Mouse (Mus musculus): ENCODE results near the gene Ubap1.

The Ubap1 gene

DNA sequence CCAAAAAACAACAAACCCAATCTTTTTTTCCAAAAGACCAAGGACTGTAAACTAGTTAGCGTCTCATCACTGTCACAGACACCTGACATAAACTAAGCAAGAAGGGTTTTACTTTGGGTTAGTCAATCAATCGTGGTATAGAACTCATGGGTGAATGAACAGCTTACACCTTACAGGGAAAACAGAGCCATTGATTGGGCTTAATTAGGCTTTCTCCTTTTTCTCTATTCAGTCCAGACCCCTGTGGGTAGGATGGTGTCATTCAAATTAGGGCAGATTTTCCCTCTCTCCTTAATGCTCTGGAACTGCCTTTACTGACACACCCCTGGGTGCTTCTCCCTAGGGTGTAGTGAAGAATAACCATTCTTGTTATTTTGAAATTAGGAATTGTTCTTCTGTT lies 8.4 kb downstream of the Ubap1 start:
- DNase-seq (ENCODE audit: low spot score), result no peak

DNA sequence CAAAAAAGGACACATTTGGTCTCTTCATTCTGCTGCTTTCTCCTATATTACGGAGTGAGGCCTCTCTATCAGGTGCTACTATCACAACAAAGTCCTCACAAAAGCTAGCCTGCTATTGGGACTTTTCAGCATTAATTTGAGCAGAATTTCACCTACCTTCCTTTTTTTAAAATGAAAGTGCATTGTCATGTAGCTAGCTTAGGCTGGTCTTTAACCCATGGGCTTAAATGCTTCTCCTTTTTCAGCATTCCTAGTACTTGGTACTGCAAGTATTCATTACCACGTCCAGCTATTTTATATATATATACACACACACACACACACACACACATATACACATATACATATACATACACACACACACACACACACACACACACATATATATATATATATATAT lies 9.9 kb downstream of the Ubap1 start:
- DNase-seq (ENCODE audit: low spot score), result no peak

DNA sequence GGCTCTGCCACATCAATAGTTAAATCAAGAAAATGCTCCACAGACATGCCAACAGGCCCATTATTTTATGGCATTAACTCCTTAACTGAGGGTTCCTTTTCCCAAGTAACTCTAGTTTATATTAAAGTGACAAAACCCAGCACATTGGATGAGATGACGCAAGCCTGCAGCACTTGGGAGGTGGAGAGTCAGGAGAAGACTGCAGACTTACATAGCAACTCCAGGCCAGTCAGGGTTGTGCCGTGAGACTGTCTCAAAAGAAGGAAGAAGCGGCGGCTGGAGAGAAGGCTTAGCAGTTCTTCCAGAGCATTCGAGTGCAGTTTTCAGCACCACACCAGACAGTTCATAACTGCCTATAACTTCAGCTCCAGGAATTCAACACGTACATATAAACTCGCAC lies 10.6 kb downstream of the Ubap1 start:
- no peak for DNase-seq (ENCODE audit: low spot score)

DNA sequence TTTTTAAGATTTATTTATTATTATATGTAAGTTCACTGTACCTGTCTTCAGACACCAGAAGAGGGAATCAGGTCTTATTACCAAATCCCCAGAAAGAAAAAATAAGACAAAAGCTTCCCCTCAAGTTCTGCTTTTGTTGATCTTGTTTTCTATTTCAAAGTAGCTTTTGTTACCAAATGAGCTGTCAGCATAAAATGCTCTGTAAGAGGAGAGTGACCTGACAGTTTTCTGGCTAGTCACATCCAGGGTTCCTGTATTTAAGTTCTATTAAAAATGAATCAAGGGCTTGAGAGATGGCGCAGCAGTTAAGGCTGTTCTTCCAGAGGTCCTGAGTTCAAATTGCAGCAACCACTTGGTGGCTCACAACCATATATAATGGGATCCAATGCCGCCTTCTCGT lies 12.3 kb downstream of the Ubap1 start:
- DNase-seq (ENCODE audit: low spot score), result no peak

DNA sequence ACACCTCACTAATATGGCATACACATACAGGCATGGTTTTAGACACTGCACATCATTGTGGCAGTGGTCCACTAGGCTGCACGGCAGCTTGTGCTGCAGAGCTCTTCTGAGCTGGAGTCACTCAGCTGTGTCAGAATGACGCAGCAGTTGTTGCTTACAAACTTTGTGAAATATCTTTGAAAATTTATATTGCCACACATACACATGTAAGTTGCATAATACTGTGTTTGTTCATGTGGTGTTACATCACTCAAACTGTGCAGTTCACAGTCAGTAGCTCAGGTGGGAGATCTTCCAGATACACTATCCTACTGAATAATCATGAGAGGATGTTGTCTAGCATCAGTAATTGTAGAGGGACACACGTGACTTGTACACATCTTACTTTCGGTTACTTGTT lies 19.4 kb downstream of the Ubap1 start:
- no peak for DNase-seq (ENCODE audit: low spot score)

DNA sequence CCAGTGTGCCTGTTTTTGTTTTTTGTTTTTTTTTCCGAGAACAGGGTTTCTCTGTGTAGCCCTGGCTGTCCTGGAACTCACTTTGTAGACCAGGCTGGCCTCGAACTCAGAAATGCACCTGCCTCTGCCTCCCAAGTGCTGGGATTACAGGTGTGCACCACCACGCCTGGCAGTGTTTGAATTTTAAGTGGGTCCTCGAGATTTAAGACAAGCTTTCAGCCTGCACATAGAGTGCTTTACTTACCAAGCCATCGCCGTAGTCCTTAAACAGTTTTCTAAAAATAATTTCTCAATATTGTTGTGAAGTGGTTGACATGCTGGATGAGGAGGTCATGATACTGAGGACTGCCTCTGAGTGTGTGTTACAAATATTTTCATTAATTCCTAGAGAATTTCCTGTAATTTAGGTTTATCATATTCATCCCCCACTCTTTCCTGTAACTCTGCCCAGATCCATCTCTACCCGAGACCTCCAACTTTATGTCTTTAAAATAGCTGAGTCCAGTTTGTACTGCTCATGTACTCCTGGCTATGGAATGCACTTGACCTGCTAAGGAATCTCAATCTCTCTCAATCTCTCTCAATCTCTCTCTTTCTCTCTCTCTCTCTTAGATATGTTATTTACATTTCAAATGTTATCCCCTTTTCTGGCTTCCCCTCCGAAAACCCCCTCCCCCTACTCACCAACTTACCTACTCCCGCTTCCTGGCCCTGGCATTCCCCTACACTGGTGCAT lies 21.1 kb downstream of the Ubap1 start:
- no peak for DNase-seq (ENCODE audit: low spot score)

DNA sequence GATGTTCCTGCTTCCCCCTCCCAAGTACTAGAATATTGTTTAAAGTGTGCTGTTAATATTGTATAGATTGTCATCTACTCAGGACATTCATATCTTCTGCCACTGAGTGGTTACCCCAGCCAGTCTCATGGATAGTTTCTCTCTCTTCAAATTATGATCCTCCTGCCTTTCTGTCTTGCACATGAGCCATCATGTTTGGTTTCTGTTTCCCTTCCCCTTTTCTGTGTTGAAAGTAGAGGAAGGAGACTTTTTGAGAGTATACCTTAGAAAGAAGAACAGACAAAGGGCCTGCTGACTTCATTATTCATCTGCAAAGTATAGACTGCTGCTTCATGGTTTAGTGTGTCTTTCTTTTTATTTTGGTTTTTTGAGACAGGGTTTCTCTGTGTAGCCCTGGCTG lies 28.8 kb downstream of the Ubap1 start:
- DNase-seq (ENCODE audit: low spot score), result no peak

DNA sequence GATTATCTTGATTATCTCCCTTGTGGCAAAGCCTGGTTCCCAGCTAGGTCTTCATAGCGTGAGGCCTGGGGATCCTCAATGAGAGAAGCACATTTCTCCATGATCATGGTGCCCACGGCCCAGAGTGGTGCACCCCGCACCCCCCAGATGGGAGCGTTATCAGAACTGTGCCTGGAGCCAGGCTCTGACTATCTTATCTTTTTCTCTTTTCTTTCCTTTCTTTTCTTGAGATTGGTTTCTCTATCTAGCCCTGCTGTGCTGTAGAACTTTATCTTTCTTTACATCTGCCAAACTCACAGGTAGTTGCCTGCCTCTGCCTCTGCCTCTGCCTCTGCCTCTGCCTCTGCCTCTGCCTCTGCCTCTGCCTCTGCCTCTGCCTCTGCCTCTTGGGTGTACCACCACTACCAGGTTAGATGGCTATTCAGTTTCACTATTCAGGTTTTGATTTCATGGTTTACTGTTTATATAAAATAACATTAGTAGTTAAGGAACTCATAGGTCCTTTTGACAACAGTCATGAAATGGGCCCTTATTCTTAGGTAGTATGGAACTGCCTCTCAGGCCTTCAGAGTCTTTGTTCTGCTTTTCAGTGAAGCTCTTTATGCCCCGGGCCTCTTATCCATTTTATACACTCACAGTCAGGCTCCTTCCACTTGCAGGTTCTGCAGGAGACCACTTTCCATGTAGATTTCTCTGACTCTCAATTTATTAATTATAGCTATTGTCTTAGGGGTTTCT lies 32.6 kb downstream of the Ubap1 start:
- DNase-seq (ENCODE audit: low spot score), result no peak

DNA sequence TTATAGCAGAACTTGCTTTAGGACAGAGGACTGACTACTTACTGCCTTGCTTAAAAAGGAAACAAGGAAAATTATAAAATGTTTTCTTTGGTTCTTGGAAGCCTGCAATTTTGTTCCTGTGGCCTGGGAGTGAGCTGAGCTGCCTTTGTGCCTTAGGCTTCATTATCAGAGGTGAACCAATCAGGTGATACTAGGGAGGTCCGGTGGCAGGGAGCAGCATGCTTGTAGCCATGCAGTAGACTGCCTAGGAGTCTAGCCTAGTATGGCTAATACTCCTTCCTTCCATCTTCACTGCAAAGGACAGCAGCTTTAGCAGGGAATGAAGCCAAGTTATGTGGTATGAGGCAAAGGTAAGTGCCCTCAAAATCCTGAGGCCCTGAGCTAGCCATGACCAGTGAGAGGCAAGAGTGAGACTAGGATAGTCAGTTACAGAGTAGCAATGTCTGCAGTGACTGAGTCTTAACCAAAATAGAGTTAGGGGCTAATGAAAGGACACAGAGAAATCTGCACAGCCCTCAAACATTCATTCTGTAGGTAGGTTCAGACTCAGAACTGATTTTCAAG lies 37.7 kb downstream of the Ubap1 start:
- no peak for DNase-seq (ENCODE audit: low spot score)

DNA sequence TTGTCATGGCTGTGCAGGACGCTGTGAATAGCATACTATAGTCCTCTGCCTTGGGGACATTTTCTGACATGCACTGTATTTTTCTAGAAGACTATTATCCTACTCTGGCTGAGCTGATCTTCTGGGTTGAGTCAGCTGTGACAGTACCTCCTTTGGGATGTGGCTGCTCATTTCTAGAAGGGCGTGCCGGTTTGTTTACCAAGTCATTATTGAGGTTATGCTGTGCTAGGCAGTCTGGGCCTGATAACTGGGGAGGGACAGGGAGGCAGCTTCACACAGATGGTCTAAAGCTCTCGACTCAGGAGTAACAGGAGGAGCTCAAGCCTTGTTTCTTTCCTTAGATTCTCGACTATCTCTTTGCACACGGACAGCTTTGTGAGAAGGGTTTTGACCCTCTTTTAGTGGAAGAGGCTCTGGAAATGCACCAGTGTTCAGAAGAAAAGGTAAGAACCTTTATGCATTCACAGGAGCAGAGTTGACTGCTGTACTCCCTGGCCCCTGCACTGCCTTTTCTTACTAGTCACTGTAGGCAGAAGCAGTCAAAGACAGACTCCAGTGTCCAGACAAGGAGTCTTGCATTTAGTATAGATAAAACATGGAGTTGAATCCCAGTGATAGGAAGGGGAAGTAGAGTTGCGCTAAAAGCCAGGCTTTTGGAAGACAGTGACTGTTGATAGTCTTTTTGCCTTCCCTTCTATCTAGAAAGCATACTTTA lies 39.1 kb downstream of the Ubap1 start:
- DNase-seq (ENCODE audit: low spot score), result no peak

DNA sequence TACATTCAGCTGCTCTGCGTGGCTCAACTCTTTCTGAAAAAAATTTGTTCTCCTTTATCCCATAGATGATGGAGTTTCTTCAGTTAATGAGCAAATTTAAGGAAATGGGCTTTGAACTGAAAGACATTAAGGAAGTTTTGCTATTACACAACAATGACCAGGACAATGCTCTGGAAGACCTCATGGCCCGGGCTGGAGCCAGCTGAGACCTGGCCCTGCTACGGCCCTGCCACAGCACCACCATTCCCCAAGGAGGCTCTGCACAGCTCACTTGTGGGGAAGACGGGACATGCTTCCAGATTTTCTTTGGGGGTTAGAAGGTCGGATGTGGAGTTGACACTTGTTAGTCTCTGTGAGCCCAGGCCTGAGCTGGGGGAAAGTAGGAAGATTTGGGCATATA lies 39.8 kb downstream of the Ubap1 start:
- DNase-seq (ENCODE audit: low spot score), result no peak

DNA sequence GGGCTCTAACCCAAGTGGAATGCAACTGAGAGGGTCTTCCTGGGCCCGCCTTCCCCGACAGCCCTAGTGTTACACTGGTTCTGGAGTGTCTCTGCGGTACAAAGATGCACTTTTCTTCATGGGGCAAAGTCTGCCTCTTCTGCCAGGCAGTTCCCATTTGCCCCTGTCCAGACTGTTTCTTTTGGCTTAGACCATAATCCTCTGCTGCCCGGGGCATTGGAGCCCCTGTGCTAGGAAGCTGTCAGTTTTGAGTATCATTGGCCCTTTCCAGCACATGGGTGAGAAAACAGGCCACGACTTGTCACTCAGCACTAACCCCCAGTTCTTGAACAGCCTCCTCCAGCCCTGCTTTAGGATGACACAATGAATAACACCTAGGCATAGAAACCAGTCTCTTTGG lies 40.4 kb downstream of the Ubap1 start:
- no peak for DNase-seq (ENCODE audit: low spot score)

DNA sequence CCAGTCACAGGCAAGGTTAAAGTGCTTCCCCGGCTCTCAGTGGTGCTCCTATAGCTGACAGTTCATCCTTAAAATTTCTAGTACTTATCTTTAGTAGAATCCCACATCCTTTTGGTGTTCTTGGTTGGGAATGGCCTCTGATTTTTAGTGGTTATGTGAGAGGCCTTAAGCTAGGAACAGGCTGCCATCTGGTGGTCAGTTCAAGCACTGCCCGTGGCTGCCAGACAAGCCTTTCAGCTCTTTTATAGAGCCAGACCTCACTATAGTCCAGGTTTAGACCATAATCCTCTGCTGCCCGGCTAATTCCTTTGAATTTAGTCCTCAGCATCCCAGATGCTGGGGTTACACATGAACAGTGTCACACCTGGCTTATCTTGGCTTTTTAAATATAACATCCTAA lies 41.3 kb downstream of the Ubap1 start:
- peak; percentile 58 for DNase-seq (ENCODE audit: low spot score)

DNA sequence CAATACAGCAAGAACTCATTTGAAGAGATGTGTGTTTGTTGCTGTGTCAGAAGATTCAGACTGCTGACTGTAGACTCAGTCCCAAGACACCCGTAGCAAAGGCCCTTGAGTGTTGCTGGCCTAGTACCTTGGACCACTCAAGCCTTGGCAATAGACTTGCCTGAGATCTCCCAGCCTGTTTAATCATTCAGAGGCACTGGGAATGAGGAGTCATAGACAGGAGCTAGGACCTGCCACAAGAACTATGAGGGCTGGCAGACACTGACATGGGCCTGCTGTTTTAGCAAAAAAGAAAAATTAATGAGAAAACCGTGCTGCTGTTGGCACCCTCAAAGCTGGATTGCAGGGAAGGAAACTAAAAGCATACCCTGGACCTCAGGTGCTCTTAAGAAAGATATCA lies 42.2 kb downstream of the Ubap1 start:
- no peak for DNase-seq (ENCODE audit: low spot score)

DNA sequence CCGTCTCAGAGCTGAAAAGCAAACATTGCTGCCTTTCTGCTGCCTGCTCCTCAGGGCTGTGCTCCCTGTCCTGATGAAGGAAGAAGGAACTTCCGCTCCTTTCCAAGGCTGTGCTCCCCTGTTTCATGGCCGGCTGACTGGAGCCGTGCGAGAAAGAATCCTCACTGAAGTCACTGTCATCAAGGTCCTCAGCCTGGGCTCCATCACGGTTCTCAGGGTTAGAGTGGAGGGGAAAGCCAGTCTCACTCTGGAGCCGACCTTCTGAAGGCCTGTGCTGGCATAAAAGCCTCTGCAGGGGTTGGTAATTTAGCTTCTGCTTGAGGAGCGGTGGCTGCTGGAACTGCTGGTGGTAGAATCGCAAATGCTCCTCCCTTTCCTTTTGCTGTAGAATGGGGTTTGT lies 45.9 kb downstream of the Ubap1 start:
- no peak for DNase-seq (ENCODE audit: low spot score)

DNA sequence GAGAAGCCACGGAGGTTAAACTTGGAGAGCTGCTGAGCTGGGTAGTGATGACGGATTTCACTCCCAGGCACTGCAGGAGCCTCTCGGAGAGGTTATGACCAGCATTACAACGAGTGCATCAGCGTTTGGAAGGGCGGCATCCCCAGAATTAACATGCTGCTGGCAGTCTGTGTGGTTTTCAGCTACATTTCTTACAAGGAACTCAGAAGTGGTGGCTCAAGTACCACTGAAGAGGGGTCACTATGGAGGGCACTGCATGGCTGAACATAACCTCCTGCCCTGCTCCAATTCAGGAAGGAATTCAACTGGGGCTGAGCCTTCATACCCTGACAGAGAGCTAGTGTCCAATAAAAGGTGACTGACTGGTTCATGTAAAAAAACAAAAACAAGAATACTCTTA lies 49.6 kb downstream of the Ubap1 start:
- DNase-seq (ENCODE audit: low spot score), result no peak

DNA sequence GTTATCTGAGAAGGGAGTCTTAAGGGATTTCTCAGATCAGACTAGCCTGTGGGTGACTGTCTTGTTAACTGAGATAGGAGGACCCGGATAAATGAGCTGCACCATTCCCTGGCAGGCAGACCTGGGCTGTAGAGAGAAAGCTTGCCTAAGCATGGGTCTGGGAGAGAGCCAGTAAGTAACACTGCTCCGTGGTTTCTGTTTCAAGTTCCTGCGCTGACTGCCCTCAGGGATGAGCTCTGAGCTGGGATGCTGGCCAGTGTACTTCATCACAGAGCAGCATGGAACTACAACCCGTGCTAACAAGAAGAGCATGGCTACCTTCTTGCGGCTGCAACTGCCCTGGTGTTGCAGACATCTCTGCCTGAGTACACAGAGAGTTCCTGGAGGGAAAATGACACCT lies 51.1 kb downstream of the Ubap1 start:
- no peak for DNase-seq (ENCODE audit: low spot score)

DNA sequence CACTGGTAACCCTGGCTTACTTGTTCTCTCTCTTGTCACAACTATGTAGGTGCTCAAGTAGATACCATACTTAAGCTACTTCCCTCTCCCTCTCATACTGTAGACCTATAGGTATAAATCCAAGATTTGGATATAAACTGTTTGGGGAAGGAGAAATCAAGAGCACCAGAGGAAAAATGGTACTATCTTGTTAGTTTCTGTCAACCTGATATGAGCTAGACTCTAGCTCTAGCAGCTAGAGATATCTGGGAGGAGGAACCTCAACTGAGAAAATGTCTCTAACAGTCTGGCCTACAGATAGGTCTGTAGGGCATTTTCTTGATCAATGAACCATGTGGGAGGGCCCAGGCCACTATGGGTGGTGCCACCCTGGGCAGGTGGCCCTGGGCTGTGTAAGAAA lies 52.4 kb downstream of the Ubap1 start:
- DNase-seq (ENCODE audit: low spot score), result no peak

DNA sequence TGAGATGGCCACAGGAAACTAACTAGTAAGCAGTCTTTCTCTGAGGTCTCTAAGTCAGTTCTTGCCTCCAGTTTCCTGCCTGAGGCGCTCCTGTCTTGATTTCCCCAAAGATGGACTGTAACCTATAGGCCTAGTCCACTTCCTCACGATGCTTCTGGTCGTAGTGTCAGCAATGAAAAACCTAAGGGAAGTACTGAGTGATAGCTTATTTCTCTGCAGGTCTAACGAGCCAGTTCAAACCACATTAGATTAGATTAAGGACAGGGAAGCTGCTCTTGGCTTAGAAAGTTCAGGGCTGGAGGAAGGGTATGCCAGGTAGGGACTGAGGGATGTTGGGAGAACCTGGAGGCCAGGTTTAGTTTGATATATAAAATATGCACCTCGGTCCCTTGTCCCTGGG lies 52.8 kb downstream of the Ubap1 start:
- no peak for DNase-seq (ENCODE audit: low spot score)

DNA sequence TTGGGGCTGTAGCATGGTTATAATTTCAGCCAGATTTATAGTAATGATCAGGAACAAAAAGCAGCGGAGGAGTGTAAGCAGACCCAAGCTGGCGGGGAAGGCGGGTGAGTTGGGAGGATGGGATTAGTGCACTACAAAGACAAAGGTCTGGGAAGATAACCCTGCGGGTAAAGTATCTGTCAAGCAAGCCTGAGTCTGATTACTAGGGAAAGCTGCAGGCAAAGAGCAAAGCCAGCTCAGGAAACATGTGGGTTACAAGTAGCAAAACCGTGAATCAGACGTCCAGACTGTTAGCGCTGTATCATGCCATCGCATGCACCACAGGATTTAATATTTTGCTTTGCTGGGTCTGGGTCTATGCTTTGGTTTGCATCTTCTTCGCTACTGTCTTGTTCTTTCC lies 57.8 kb downstream of the Ubap1 start:
- no peak for DNase-seq (ENCODE audit: low spot score)

DNA sequence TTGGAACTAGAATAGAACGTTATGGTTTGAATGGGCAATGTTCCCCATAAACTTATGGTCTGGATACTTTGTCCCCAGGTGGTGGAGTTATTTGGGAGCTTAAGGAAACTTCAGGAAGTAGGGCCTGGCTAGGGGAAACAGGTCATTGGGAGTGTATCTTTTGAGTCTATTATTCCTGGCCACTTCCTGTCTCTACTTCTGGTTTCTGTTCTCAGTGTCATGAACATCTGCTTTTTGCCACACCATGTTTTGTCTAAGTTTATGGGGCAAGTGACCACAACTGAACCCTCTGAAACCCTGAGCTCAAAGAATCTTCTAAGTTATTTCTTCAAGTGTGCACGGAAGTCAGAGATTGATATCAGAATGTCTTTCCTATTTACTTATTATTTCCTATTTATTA lies 58.6 kb downstream of the Ubap1 start:
- DNase-seq (ENCODE audit: low spot score), result no peak

DNA sequence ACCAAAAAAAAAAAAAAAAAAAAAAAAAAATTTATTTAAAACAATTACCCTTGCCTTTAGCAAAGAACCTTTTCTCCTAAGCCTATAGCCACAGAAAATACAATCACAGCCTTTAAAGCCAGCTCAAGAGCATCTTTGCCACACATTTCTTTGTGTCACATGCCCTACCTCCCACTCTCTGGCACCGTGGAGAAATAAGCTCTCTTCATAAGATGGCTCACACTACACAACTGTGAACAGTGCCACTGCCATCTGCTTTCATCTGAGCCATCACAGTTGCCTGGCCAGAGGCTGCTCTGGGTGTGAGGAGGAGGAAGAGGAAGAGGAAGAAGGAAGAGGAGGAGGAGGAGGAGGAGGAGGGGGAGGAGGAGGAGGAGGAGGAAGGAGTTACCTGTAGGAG lies 60.5 kb downstream of the Ubap1 start:
- DNase-seq (ENCODE audit: low spot score), result no peak

DNA sequence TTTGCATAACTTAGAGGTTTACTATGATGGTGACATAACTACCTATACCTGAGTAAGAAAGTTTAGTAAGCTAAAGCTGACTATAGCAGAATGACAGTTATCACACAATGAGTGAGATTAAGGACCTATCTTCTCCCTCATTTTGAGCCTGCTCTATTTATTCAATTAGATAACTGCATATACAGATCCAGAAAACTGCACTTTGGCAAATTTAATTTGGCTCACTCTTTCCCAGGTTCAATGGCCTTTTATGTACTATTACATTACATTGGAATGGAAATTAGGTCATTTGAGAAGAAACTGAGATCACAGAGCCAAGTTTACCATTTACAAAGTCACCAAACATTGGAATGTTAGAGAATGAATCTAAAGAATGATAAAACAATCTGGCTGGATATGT lies 68.2 kb downstream of the Ubap1 start:
- no peak for DNase-seq (ENCODE audit: low spot score)
